Mouse (Mus musculus) A20 (cell line): ENCODE data around the gene Gpc6.

Source experiments
- DNase-seq: peaks from one replicate; pipeline ENCODE4 v3.0.0-alpha.2; 2011; ENCODE audit warnings: low read depth, low spot score

The Gpc6 gene

DNA sequence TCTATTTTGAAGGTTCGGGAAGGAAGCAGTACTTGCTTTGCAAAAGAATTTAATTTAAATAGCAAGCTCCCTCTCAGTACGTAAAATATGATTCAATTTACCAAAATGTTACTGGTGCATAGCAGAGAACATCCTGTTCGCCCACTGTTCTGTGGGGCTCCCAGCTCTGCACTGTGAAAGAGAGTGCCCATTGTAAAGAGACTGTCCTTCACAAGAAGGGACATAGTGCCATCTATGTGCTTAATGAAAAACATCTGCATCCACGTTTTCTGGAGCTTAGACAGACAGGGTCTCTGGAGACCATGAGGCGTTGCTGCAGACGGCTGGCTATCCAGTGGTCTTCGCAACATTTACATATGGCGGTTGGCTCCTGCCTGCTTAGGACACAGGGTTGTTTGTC is 998.6 kb downstream of the Gpc6 start:
- DNase-seq, result no peak

GRCm38 (mm10) chr14:117930105-117930847 is 1005.2 kb downstream of the Gpc6 start:
- no peak for DNase-seq

GRCm38 (mm10) chr14:117930848-117931816 is 1006.0 kb downstream of the Gpc6 start:
- DNase-seq, result no peak

- DNase-seq, result no peak
Observed at GRCm38 (mm10) chr14:117932163-117932851, 1007.2 kb downstream of the Gpc6 start.

- peak; percentile 21 for DNase-seq
Observed at GRCm38 (mm10) chr14:117938554-117938953, 1013.4 kb downstream of the Gpc6 start.

GRCm38 (mm10) chr14:117939471-117939870 is 1014.4 kb downstream of the Gpc6 start:
- DNase-seq, result no peak

DNA sequence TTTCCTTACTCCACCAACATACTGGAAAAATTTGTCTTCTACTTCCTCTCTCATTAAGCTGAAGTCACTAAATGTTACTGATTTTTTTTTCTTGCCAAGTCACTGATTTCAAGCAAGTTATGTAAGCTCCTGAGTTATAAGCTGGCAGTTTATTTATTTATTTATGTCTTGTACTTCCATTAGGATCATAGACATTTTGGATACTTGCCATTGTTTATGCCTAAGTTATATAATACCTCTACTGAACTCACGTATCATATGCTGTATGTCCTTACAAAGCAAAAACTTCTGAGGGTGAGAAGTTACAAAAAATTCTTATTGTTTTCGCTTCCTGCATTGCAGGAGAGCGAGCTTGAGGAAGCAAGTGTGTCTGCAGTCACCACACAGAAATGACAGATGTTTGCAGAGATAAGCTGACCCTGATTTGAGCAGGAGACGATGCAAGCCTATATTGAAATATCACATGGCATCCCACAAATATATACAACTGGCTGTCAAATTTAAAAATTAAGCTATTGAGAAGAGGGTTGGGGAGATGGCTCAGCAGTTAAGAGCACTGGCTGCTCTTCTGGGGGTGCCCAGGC is 1020.9 kb downstream of the Gpc6 start:
- DNase-seq, result no peak

DNA sequence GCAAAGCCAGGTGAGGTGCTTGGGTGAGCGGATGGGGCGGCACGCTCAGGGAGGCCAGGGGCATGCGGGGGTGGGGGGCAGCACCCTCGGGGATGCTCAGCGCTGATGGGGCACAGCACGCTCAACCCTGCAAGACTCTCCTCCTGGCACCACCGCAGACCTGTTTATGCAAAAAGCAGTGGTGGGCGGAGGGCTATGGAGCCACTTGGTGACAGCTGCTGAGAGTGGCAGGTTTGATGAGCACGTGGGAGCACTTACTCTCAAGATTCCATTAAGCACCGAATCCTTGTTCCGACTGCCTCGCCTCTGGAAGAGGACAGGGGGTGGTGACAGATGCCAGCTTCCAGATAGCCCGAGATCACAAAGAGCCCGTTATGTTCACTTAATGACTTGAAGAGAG is 1026.2 kb downstream of the Gpc6 start:
- no peak for DNase-seq

DNA sequence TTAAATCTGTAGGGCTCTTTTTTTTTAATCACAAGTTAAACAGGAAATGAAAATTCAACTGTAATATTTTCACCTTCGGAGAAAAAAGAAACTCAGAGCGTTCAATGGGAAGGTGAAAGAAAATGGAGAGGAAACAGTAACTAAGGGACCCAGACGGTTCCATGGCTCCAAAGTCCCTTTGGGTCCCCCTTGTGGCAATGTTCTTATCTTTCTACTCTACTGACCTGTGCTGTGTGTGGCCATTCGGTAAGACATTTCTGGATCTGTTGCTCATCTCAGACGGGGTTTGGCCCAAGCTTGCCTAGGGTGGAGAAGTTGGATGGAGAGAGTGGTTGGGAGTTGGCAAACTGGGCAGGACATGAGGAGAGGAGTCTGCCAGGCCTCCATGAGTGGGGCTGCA is 1026.6 kb downstream of the Gpc6 start:
- no peak for DNase-seq

DNA sequence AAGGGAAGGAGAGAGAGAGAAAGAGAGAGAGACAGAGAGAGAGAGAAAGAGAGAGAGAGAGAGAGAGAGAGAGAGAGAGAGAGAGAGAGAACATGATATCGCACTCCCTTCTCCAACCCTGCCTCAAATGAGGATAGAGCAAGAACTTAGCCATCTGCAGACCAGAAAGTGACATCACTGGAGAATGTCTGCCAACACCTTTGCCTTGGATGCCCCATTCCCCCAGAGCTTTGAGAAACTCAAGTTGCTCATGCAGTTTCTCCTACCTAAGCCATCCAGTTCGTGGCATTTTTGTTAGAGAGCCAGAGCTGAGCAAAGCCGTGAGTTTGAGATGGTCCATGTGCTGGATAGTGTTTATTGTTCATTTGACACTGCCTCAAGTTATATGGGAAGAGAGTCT is 1030.9 kb downstream of the Gpc6 start:
- no peak for DNase-seq

GRCm38 (mm10) chr14:117958389-117958788 is 1033.3 kb downstream of the Gpc6 start:
- DNase-seq, result no peak

DNA sequence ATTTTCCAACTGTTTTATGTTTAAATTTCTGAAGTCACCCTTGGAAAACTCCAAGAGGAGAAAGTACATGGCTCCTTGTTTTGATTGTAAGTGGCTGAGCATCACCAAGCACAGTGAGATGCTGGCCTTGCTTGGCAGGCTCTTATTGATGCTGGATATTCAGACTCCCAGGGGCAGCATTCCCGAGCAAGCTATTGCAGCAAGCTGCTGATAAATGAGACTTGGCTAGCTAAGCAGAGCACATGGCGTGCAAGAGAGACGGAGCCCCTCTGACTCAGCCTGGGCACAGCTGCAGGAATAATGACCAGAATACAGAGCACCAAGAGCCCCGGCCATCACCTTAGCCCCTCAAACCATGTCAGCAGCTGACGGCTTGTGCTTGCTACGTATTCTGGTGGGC is 1036.2 kb downstream of the Gpc6 start:
- no peak for DNase-seq

DNA sequence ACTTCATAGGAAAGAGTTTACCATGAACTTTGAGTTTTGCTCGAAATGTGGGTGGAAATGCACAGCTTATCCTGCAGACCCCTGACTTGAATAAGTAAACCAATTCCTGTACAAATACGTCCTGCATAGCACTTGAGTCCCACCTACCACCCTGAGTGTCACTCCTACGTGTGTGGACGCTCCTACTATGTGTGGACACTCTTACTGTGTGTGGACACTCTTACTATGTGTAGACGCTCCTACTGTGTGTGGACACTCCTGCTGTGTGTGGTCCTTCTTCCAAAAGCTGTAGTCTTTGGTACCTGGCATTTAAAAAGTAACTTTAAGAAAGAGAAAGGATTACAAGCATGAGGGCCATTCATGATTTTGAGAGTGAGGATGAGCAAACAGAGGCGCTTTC is 1036.7 kb downstream of the Gpc6 start:
- DNase-seq, result no peak

- DNase-seq, result peak; percentile 2
Observed at GRCm38 (mm10) chr14:117962453-117962852, 1037.3 kb downstream of the Gpc6 start.

DNA sequence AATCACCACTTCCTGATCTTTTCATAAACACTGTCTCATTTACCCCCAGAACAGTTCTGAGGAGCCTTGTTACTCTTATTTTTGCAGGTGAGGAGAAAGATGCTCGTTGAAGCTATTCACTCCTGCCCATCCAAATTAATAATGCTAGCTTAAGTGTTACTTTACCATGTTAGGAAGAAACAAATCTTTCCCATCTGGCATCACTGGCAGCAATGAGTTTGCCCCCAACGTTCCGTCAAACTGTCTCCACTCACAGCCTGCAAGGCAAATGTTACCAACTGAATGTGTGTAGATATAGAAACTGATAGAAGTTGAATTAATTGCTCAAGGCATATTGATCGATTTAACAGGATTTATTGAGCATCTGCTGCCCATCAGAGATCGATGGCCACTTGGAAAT is 1047.5 kb downstream of the Gpc6 start:
- no peak for DNase-seq

- no peak for DNase-seq
Observed at GRCm38 (mm10) chr14:117981532-117981931, 1056.4 kb downstream of the Gpc6 start.

- no peak for DNase-seq
Observed at GRCm38 (mm10) chr14:117988444-117988843, 1063.3 kb downstream of the Gpc6 start.

DNA sequence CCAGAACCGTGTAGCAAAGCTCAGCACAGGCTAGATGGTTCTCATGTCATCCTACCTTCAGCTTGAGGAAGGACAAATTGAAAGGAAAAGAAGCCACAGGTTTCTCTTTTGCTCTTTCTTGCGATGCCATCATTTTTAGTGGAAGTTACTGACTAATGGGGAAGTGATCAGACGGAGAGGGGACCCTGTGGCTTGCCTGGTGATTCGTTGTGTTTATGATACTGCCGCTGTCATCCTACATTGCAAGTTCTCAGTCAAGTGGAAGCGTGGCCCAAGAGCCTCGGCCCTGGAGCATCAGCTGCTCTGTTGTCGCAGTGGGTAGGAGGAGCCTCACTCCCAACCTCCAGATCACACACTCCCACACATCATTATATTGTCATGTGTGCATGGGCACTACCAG is 1065.1 kb downstream of the Gpc6 start:
- no peak for DNase-seq

DNA sequence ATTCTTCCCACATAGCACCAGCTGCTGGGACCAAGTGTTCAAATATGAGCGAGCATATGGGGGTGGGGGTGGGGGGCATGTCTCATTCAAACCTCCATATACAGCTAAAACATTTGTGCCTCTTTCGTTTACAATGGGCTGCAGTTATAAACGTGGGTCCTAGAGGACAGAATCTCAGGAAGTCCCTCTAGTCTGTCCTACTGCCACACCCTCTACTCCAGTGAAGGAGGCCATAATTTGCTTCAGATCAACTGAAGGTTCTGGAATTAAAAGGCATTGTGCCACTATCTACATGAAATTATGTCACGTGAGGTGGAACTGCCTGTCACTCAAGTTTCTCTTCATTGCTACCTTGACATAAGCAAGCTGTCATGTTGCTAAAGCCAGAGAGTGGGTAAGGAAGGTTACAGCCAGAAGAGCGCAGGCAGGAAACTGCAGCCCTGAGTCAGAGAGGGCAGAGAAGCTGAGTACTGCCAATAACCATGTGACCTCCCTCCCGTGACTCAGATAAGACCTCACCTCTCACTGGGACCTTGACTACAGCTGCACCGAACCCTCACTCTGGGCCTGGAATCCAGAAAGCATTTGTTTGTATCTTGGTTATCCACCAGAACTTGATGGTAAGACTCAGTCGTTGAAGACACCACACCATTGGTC is 1067.6 kb downstream of the Gpc6 start:
- DNase-seq, result no peak

DNA sequence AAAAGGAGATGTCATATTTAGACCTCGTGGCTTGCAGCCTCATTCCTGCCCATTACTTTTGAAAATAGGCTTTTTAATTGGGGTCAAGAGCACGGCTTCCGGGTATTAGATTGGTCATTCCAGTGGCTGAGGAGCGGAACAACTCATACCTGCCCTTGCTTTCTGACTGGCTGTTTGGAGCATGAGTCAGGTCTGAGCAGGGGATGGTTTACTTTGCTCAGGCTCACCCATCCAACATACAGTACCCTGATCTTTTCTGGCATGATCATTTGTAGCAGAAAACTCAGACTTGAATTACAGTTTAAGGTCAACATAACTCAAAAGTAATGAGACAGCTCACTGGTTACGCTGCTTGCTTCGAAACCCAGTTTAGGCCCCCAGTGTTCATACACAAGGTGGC is 1068.7 kb downstream of the Gpc6 start:
- DNase-seq, result no peak

DNA sequence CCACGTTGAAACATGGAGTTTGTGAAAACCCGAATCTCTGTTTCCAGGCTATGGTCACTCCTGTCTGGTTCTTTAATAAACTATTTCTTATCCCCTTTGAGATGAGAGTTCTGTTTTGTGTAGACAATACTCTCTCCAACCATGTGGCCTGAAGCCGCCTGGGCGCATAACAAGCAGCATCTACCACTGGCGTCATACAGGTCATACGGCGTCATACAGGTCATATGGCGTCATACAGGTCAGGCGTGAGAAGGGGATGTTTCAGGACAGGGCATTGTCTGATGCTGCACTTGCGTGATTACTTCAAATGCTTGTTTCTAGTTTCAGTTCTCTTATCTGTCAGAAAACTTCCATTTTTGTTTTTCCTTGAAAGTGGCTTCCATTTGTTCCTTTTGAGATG is 1079.3 kb downstream of the Gpc6 start:
- peak; percentile 5 for DNase-seq
